Mouse (Mus musculus): ENCODE data around the gene Slc7a14.

GRCm38 (mm10) chr3:31208046-31208445 lies 102.1 kb downstream of the Slc7a14 start:
- TF ChIP-seq CTCF (IDR thresholded peaks at IDR 0.05; ENCODE audit: control insufficient read depth, insufficient read depth, insufficient read length) (no peak), USF1 (IDR thresholded peaks at IDR 0.05; ENCODE audit: low read depth) (no peak), MYOG (IDR thresholded peaks at IDR 0.05; ENCODE audit: control insufficient read depth, extremely low read depth, insufficient read length) (no peak)
